Mouse (Mus musculus) hindbrain, postnatal 0 days (tissue): ENCODE measurements at regions not wholly inside any gene's neighbourhood (a gene's known extent, or its start where the extent isn't known, plus 50 kb on each side); places are given as distances from the start of the nearest gene placed in this dataset.
A peak's percentile ranks its signal among the peaks of the same experiment; 100 is the strongest.

Source experiments
- ATAC-seq: fragments of 200-750 bp; cut with Nextera tagmentation; 2 replicates; pipeline ENCODE4 v1.8.0; 2017; ENCODE audit warnings: mild to moderate bottlenecking, moderate TSS enrichment, moderate library complexity
- DNase-seq: peaks from one replicate; pipeline ENCODE4 v3.0.0-alpha.2; 2015; ENCODE audit warnings: low spot score
- H3K27ac ChIP-seq: fragments of 300-500 bp; sonication (generic); 2 replicates; pipeline ENCODE4 v1.5.1; 2014; ENCODE audit warnings: mild to moderate bottlenecking
- H3K27me3 ChIP-seq: fragments of 300-500 bp; sonication (generic); 2 replicates; pipeline ENCODE4 v1.6.1; 2014; ENCODE audit warnings: low read length, mixed read lengths; ENCODE audit not compliant: insufficient read depth
- H3K36me3 ChIP-seq: fragments of 300-500 bp; sonication (generic); 2 replicates; pipeline ENCODE4 v1.6.1; 2014; ENCODE audit warnings: low read length, mixed read lengths; ENCODE audit not compliant: insufficient read depth
- H3K4me1 ChIP-seq: fragments of 300-500 bp; sonication (generic); 2 replicates; pipeline ENCODE4 v1.6.1; 2014; ENCODE audit warnings: antibody characterized with exemption, low read length, mixed read lengths; ENCODE audit not compliant: insufficient read depth
- H3K4me2 ChIP-seq: fragments of 300-500 bp; sonication (generic); 2 replicates; pipeline ENCODE4 v1.6.1; 2014; ENCODE audit warnings: low read depth, mild to moderate bottlenecking, low read length, moderate library complexity, mixed read lengths
- H3K4me3 ChIP-seq: fragments of 300-500 bp; sonication (generic); 2 replicates; pipeline ENCODE4 v1.5.1; 2014; ENCODE audit warnings: low read length
- H3K9ac ChIP-seq: fragments of 300-500 bp; sonication (generic); replicated peaks from 2 replicates; pipeline ENCODE4 v1.6.1; 2014; ENCODE audit warnings: mild to moderate bottlenecking, low read length, moderate library complexity, mixed read lengths
- H3K9me3 ChIP-seq: fragments of 300-500 bp; sonication (generic); 2 replicates; pipeline ENCODE4 v1.6.1; 2016; ENCODE audit warnings: low read length, mixed read lengths
- CTCF ChIP-seq: IDR thresholded peaks from 2 replicates; pipeline ENCODE4 v1.5.1; 2016; ENCODE audit warnings: antibody characterized with exemption, control low read depth, low read depth
- WGBS: fragments of 180-500 bp; shearing (Covaris S2); extraction: QIAGEN DNeasy Blood & Tissue Kit; methylation state at CpG from one replicate; pipeline ENCODE4 v1.1.7; 2014; 5-methylcytosine and 5-hydroxymethylcytosine counted together

GRCm38 (mm10) chr8:9070953-9071352 is 380.6 kb upstream of the Arglu1 start:
- Histone ChIP-seq H3K4me2 (no peak overlapping the region), H3K36me3 (no peaks in the 10 kb centered on the region), H3K27ac (no peak overlapping the region), H3K27me3 (no peaks in the 10 kb centered on the region), H3K9me3 (no peaks in the 10 kb centered on the region), H3K9ac (no peak overlapping the region), H3K4me1 (no peaks in the 10 kb centered on the region), H3K4me3 (no peak overlapping the region)
- WGBS: 71% methylated on average over 6 of the region's 6 CpGs
- DNase-seq: no peak
- TF ChIP-seq CTCF: no peak
- no peak for ATAC-seq

GRCm38 (mm10) chr8:9069845-9070244 is 379.5 kb upstream of the Arglu1 start:
- Histone ChIP-seq H3K36me3 (no peaks in the 10 kb centered on the region), H3K27me3 (no peaks in the 10 kb centered on the region), H3K4me2 (no peak overlapping the region), H3K9ac (no peak overlapping the region), H3K27ac (no peak overlapping the region), H3K4me3 (no peak overlapping the region), H3K4me1 (no peaks in the 10 kb centered on the region), H3K9me3 (no peaks in the 10 kb centered on the region)
- no peak for DNase-seq
- 85% methylated on average over 7 of the region's 7 CpGs for WGBS
- ATAC-seq: no peak
- TF ChIP-seq CTCF: no peak

GRCm38 (mm10) chr8:9067731-9068130 is 377.4 kb upstream of the Arglu1 start:
- no peak for ATAC-seq
- Histone ChIP-seq H3K27ac (no peak overlapping the region), H3K4me2 (no peak overlapping the region), H3K9me3 (no peaks in the 10 kb centered on the region), H3K4me3 (no peak overlapping the region), H3K9ac (no peak overlapping the region), H3K27me3 (no peaks in the 10 kb centered on the region), H3K36me3 (no peaks in the 10 kb centered on the region), H3K4me1 (no peaks in the 10 kb centered on the region)
- 84% methylated on average over 1 of the region's 1 CpGs for WGBS
- DNase-seq: no peak
- no peak for TF ChIP-seq CTCF

- Histone ChIP-seq H3K9ac (no peak overlapping the region), H3K36me3 (no peaks in the 10 kb centered on the region), H3K27ac (no peak overlapping the region), H3K4me3 (no peak overlapping the region), H3K4me2 (no peak overlapping the region), H3K4me1 (no peaks in the 10 kb centered on the region), H3K9me3 (no peaks in the 10 kb centered on the region), H3K27me3 (no peaks in the 10 kb centered on the region)
- no peak for DNase-seq
- no peak for TF ChIP-seq CTCF
- WGBS: 96% methylated on average over 6 of the region's 6 CpGs
- no peak for ATAC-seq
These were observed 369.8 kb upstream of the Arglu1 start for GRCm38 (mm10) chr8:9060166-9060565.

- Histone ChIP-seq H3K9ac (no peak overlapping the region), H3K27me3 (no peaks in the 10 kb centered on the region), H3K4me3 (no peak overlapping the region), H3K36me3 (no peaks in the 10 kb centered on the region), H3K4me2 (no peak overlapping the region), H3K27ac (no peak overlapping the region), H3K9me3 (no peaks in the 10 kb centered on the region), H3K4me1 (no peaks in the 10 kb centered on the region)
- ATAC-seq (no peak), DNase-seq (no peak)
- WGBS: 90% methylated on average over 6 of the region's 6 CpGs
- no peak for TF ChIP-seq CTCF
These were observed 365.1 kb upstream of the Arglu1 start for GRCm38 (mm10) chr8:9055416-9055819.

GRCm38 (mm10) chr8:9054801-9055200 is 364.5 kb upstream of the Arglu1 start:
- no peak for TF ChIP-seq CTCF
- no peak overlapping the region for H3K9ac ChIP-seq
- no peaks in the 10 kb centered on the region for H3K36me3 ChIP-seq
- H3K4me3 ChIP-seq: no peak overlapping the region
- 77% methylated on average over 4 of the region's 4 CpGs for WGBS
- ATAC-seq (no peak), DNase-seq (no peak)
- no peaks in the 10 kb centered on the region for H3K9me3 ChIP-seq
- H3K27me3 ChIP-seq: no peaks in the 10 kb centered on the region
- no peaks in the 10 kb centered on the region for H3K4me1 ChIP-seq
- H3K27ac ChIP-seq: no peak overlapping the region
- H3K4me2 ChIP-seq: no peak overlapping the region

GRCm38 (mm10) chr8:9051699-9052098 is 361.4 kb upstream of the Arglu1 start:
- no peak for TF ChIP-seq CTCF
- peak; percentile 73 for ATAC-seq
- Histone ChIP-seq H3K9me3 (no peaks in the 10 kb centered on the region), H3K36me3 (no peaks in the 10 kb centered on the region), H3K4me1 (no peaks in the 10 kb centered on the region), H3K4me2 (no peak overlapping the region), H3K27me3 (no peaks in the 10 kb centered on the region), H3K9ac (no peak overlapping the region), H3K27ac (no peak overlapping the region), H3K4me3 (no peak overlapping the region)
- 56% methylated on average over 10 of the region's 10 CpGs for WGBS
- DNase-seq: peak; percentile 51
